Comparison of ENCODE assay signal across 31 mouse cellular contexts in genomic region chr2:122347257-122347656, GRCm38 (mm10). TPM values are rescaled to one million over a fixed set of nuclear protein-coding genes. Genes with fewer than 3 reads are reported as not detected.
A peak's percentile ranks its signal among the peaks of the same experiment; 100 is the strongest.
DNase-seq lines count a peak whose midpoint lies in the region; ATAC-seq and TF ChIP-seq lines count a peak whose summit lies in the region.
"Had no signal": no experiment of that assay in that cellular context is flagged by ENCODE, and none has a peak within 500 bp of the region (broad histone marks: within the 10 kb centered on the region; RNA-seq: fewer than 3 reads in every experiment).

No protein-coding gene starts in this region.

- H3K4me2 ChIP-seq in hindbrain, embryonic 14.5 days (replicated peaks), result no peak overlapping the region
- H3K4me2 ChIP-seq in hindbrain, embryonic 16.5 days (ENCODE audit: low read length), result no peak overlapping the region
- H3K4me2 ChIP-seq in myocyte (ENCODE audit: low read depth), result no peak overlapping the region
- no peak overlapping the region for H3K4me2 ChIP-seq in midbrain, postnatal 0 days (ENCODE audit: low read depth, low read length, poor library complexity, severe bottlenecking)

- peaks cover 36% of the 10 kb centered on the region for H3K4me1 ChIP-seq in hindbrain, embryonic 14.5 days (replicated peaks; ENCODE audit: control insufficient read depth, insufficient read depth, low read length)
- peaks cover 36% of the 10 kb centered on the region for H3K4me1 ChIP-seq in hindbrain, embryonic 16.5 days (ENCODE audit: control insufficient read depth, insufficient read depth, low read depth, low read length)
- peaks cover 20% of the 10 kb centered on the region for H3K4me1 ChIP-seq in midbrain, postnatal 0 days (ENCODE audit: insufficient read depth, low read length)

- no peak for TF ChIP-seq CTCF in midbrain, postnatal 0 days (IDR thresholded peaks at IDR 0.05)

- no peaks in the 10 kb centered on the region for H3K9me3 ChIP-seq in hindbrain, embryonic 14.5 days (ENCODE audit: control insufficient read depth, low read length)
- H3K9me3 ChIP-seq in hindbrain, embryonic 16.5 days (ENCODE audit: control insufficient read depth, low read length), result no peaks in the 10 kb centered on the region
- H3K9me3 ChIP-seq in midbrain, postnatal 0 days (ENCODE audit: low read length), result no peaks in the 10 kb centered on the region
- H3K9me3 ChIP-seq: embryonic facial prominence, embryonic 12.5 days; embryonic facial prominence, embryonic 15.5 days; forebrain, embryonic 12.5 days; forebrain, embryonic 15.5 days; G1E; hindbrain, embryonic 10.5 days; hindbrain, embryonic 13.5 days had no signal

- WGBS in hindbrain, embryonic 14.5 days, result 94% methylated on average over 3 of the region's 3 CpGs
- 96% methylated on average over 3 of the region's 3 CpGs for WGBS in hindbrain, embryonic 16.5 days
- WGBS in midbrain, postnatal 0 days, result 98% methylated on average over 3 of the region's 3 CpGs

- TF ChIP-seq POLR2A in myocyte (IDR thresholded peaks at IDR 0.05; ENCODE audit: insufficient read length, low read depth), result no peak

- no peak for ATAC-seq in hindbrain, embryonic 14.5 days (ENCODE audit: low FRiP score)
- ATAC-seq in hindbrain, embryonic 16.5 days, result no peak
- no peak for ATAC-seq in midbrain, postnatal 0 days (ENCODE audit: low FRiP score)
- ATAC-seq: intestine, postnatal 0 days; Patski had no signal

- H3K36me3 ChIP-seq in hindbrain, embryonic 14.5 days (replicated peaks; ENCODE audit: control insufficient read depth, insufficient read depth), result no peaks in the 10 kb centered on the region
- H3K36me3 ChIP-seq in hindbrain, embryonic 16.5 days (ENCODE audit: control insufficient read depth, insufficient read depth, low read length), result no peaks in the 10 kb centered on the region
- H3K36me3 ChIP-seq in myocyte (ENCODE audit: control insufficient read depth, insufficient read depth), result peaks cover 3% of the 10 kb centered on the region
- H3K36me3 ChIP-seq in midbrain, postnatal 0 days (ENCODE audit: insufficient read depth, low read length), result no peaks in the 10 kb centered on the region; the same call in 1 of the 2 replicates
- H3K36me3 ChIP-seq: embryonic facial prominence, embryonic 12.5 days; embryonic facial prominence, embryonic 15.5 days; forebrain, embryonic 12.5 days; forebrain, embryonic 15.5 days; G1E had no signal

- H3K9ac ChIP-seq in hindbrain, embryonic 14.5 days, result no peak overlapping the region
- H3K9ac ChIP-seq in hindbrain, embryonic 16.5 days (ENCODE audit: low read depth, low read length), result no peak overlapping the region
- no peak overlapping the region for H3K9ac ChIP-seq in midbrain, postnatal 0 days (replicated peaks; ENCODE audit: low read length, poor library complexity, severe bottlenecking)
- H3K9ac ChIP-seq: embryonic facial prominence, embryonic 12.5 days; embryonic facial prominence, embryonic 15.5 days had no signal

- H3K27me3 ChIP-seq in hindbrain, embryonic 14.5 days (ENCODE audit: control insufficient read depth, insufficient read depth, low read length), result no peaks in the 10 kb centered on the region
- H3K27me3 ChIP-seq in hindbrain, embryonic 16.5 days (replicated peaks; ENCODE audit: control insufficient read depth, insufficient read depth, low read length), result no peaks in the 10 kb centered on the region; the same call in 1 of the 2 replicates
- no peaks in the 10 kb centered on the region for H3K27me3 ChIP-seq in myocyte (ENCODE audit: control insufficient read depth, insufficient read depth, insufficient read length)
- H3K27me3 ChIP-seq in midbrain, postnatal 0 days (ENCODE audit: insufficient read depth, low read length), result no peaks in the 10 kb centered on the region
- H3K27me3 ChIP-seq: embryonic facial prominence, embryonic 12.5 days; embryonic facial prominence, embryonic 15.5 days; forebrain, embryonic 15.5 days; hindbrain, embryonic 13.5 days; Patski had no signal

- no peak overlapping the region for H3K4me3 ChIP-seq in hindbrain, embryonic 14.5 days (replicated peaks; ENCODE audit: low read length)
- H3K4me3 ChIP-seq in hindbrain, embryonic 16.5 days (ENCODE audit: low read length), result no peak overlapping the region
- no peak overlapping the region for H3K4me3 ChIP-seq in myocyte
- H3K4me3 ChIP-seq in midbrain, postnatal 0 days (ENCODE audit: low read depth, low read length), result no peak overlapping the region

- no peak overlapping the region for H3ac ChIP-seq in myocyte (ENCODE audit: control insufficient read depth, insufficient read length)

- 0 out of 2 replicates have a peak overlapping the region, but pooled peaks have one; percentile 98 for H3K27ac ChIP-seq in hindbrain, embryonic 14.5 days
- H3K27ac ChIP-seq in hindbrain, embryonic 16.5 days (ENCODE audit: low read depth, low read length), result no peak overlapping the region
- no peak overlapping the region for H3K27ac ChIP-seq in midbrain, postnatal 0 days (ENCODE audit: low read depth, low read length)

- H3K79me2 ChIP-seq in myocyte (ENCODE audit: control insufficient read depth, insufficient read depth), result no peaks in the 10 kb centered on the region

- peak; percentile 19 to 28 for DNase-seq in cerebellum, adult 18-20 months
- DNase-seq in cerebellum, adult 11 months, result no peak
- no peak for DNase-seq in hindbrain, embryonic 14.5 days (ENCODE audit: low spot score)
- peak; percentile 60 for DNase-seq in cerebellum, adult 9-10 months
- DNase-seq in midbrain, postnatal 0 days (ENCODE audit: low spot score), result no peak
- DNase-seq: adrenal gland, postnatal 10 days; adrenal gland, postnatal 36 days; B cell, adult 2 months; gastrocnemius, adult 2 months; gastrocnemius, postnatal 14 days; heart, adult 11 months; kidney, adult 2 months had no signal

TF ChIP-seq in myocyte, 11 proteins besides CTCF, POLR2A, EP300 and RAD21:
- TF ChIP-seq TCF3 (IDR thresholded peaks at IDR 0.05; ENCODE audit: insufficient read length, low read depth), result no peak
- peak; percentile 32 for TF ChIP-seq POLR2AphosphoS2 (IDR thresholded peaks at IDR 0.05; ENCODE audit: insufficient read length, low read depth)

RNA-seq across cellular contexts. Expression of gene Shf, which starts 21.7 kb away (rescaled TPM):
- 17.9 and 19.2 TPM in 2 replicates for polyA plus RNA-seq in hindbrain, embryonic 14.5 days (2014; fragmentation: Nextera tagmentation; extraction: Ambion mirVana)
- 11.7 and 11.8 TPM in 2 replicates for polyA plus RNA-seq in hindbrain, embryonic 16.5 days (2015; fragmentation: Nextera tagmentation; extraction: Ambion mirVana)
- 48.5 TPM for polyA plus RNA-seq in myocyte (2012; fragmentation: generic; extraction: Trizol)
- 95.6 and 138 TPM in 2 replicates for total RNA-seq in midbrain, postnatal 0 days (2014; rRNA removed)
- polyA plus RNA-seq in midbrain, postnatal 0 days (2015; fragmentation: Nextera tagmentation; extraction: Ambion mirVana), result 9.2 and 11.6 TPM in 2 replicates

RNA-seq across cellular contexts. Expression of gene Duox1, which starts 31.8 kb away (rescaled TPM):
- polyA plus RNA-seq in hindbrain, embryonic 14.5 days (2014; fragmentation: Nextera tagmentation; extraction: Ambion mirVana), result 0.04 and 0.12 TPM in 2 replicates
- 0.09 and 0.15 TPM in 2 replicates for polyA plus RNA-seq in hindbrain, embryonic 16.5 days (2015; fragmentation: Nextera tagmentation; extraction: Ambion mirVana)
- polyA plus RNA-seq in myocyte (2012; fragmentation: generic; extraction: Trizol), result 0.10 TPM
- 0.24 and 0.33 TPM in 2 replicates for total RNA-seq in midbrain, postnatal 0 days (2014; rRNA removed)
- polyA plus RNA-seq in midbrain, postnatal 0 days (2015; fragmentation: Nextera tagmentation; extraction: Ambion mirVana), result 0.11 and 0.16 TPM in 2 replicates
- total RNA-seq: adrenal gland, postnatal 10 days; CH12.LX; common myeloid progenitor, adult 5-6 weeks; G1E had no signal
- polyA plus RNA-seq: G1E; heart, embryonic 11.5 days; heart, postnatal 0 days; intestine, postnatal 0 days had no signal

RNA-seq across cellular contexts. Expression of gene Duoxa1, which starts 33.7 kb away (rescaled TPM):
- polyA plus RNA-seq in hindbrain, embryonic 14.5 days (2014; fragmentation: Nextera tagmentation; extraction: Ambion mirVana), result 0.16 and 0.31 TPM in 2 replicates
- polyA plus RNA-seq in hindbrain, embryonic 16.5 days (2015; fragmentation: Nextera tagmentation; extraction: Ambion mirVana), result 0.26 and 0.27 TPM in 2 replicates
- 2.6 TPM for polyA plus RNA-seq in myocyte (2012; fragmentation: generic; extraction: Trizol)
- not detected in 2 replicates for total RNA-seq in midbrain, postnatal 0 days (2014; rRNA removed)
- 0.41 and 0.44 TPM in 2 replicates for polyA plus RNA-seq in midbrain, postnatal 0 days (2015; fragmentation: Nextera tagmentation; extraction: Ambion mirVana)
- total RNA-seq: adrenal gland, adult 18-20 months; adrenal gland, postnatal 36 days; CH12.LX had no signal
- polyA plus RNA-seq: forebrain, embryonic 15.5 days; G1E; heart, embryonic 11.5 days; heart, embryonic 14.5 days; heart, postnatal 0 days; hindbrain, embryonic 10.5 days; intestine, embryonic 14.5 days; intestine, postnatal 0 days had no signal

RNA-seq across cellular contexts. Expression of gene Duoxa2, which starts 48.6 kb away (rescaled TPM):
- 0.46 TPM in 1 of 2 replicates, not detected in the other for polyA plus RNA-seq in hindbrain, embryonic 14.5 days (2014; fragmentation: Nextera tagmentation; extraction: Ambion mirVana)
- polyA plus RNA-seq in hindbrain, embryonic 16.5 days (2015; fragmentation: Nextera tagmentation; extraction: Ambion mirVana), result 0.19 and 0.36 TPM in 2 replicates
- not detected for polyA plus RNA-seq in myocyte (2012; fragmentation: generic; extraction: Trizol)
- 0.49 and 0.61 TPM in 2 replicates for total RNA-seq in midbrain, postnatal 0 days (2014; rRNA removed)
- 0.43 and 0.82 TPM in 2 replicates for polyA plus RNA-seq in midbrain, postnatal 0 days (2015; fragmentation: Nextera tagmentation; extraction: Ambion mirVana)
- total RNA-seq: adrenal gland, adult 18-20 months; adrenal gland, postnatal 10 days; adrenal gland, postnatal 36 days; CH12.LX; common myeloid progenitor, adult 5-6 weeks; gastrocnemius, adult 2 months; gastrocnemius, postnatal 14 days; gastrocnemius, postnatal 4 days had no signal
- polyA plus RNA-seq: embryonic facial prominence, embryonic 12.5 days; embryonic facial prominence, embryonic 15.5 days; forebrain, embryonic 12.5 days; G1E; heart, embryonic 11.5 days; heart, embryonic 14.5 days; hindbrain, embryonic 10.5 days; hindbrain, embryonic 13.5 days; kidney, adult 2 months; Patski had no signal

RNA-seq across cellular contexts. Expression of gene Duox2, which starts 49.0 kb away (rescaled TPM):
- polyA plus RNA-seq in hindbrain, embryonic 14.5 days (2014; fragmentation: Nextera tagmentation; extraction: Ambion mirVana), result not detected in 2 replicates
- 0.03 TPM in 1 of 2 replicates, not detected in the other for polyA plus RNA-seq in hindbrain, embryonic 16.5 days (2015; fragmentation: Nextera tagmentation; extraction: Ambion mirVana)
- polyA plus RNA-seq in myocyte (2012; fragmentation: generic; extraction: Trizol), result 0.12 TPM
- total RNA-seq in midbrain, postnatal 0 days (2014; rRNA removed), result 0.05 and 0.14 TPM in 2 replicates
- polyA plus RNA-seq in midbrain, postnatal 0 days (2015; fragmentation: Nextera tagmentation; extraction: Ambion mirVana), result 0.09 and 0.17 TPM in 2 replicates
- total RNA-seq: CH12.LX; common myeloid progenitor, adult 5-6 weeks had no signal
- polyA plus RNA-seq: forebrain, embryonic 12.5 days; G1E; hindbrain, embryonic 10.5 days; hindbrain, embryonic 13.5 days had no signal

Comparison
In these comparisons a context has a peak if more than half of its experiments do, and no peak if none do; other contexts are left out.
1. DNase-seq: peak in cerebellum, adult 18-20 months (2 of 2) and cerebellum, adult 9-10 months (single experiment); none in cerebellum, adult 11 months (single experiment), hindbrain, embryonic 14.5 days (single experiment) and midbrain, postnatal 0 days (single experiment).